Mouse (Mus musculus) G1E-ER4 (cell line): ENCODE measurements around the gene Ccdc126. TPM values are rescaled to one million over a fixed set of nuclear protein-coding genes. Genes with fewer than 3 reads are reported as not detected.

Experiments used
- GATA1 ChIP-seq: IDR thresholded peaks from one replicate; pipeline ENCODE4 v1.8.0; 2012; ENCODE audit warnings: low read length, inconsistent platforms
- polyA plus RNA-seq: library from polyadenylated mRNA; stranded (reverse); fragments of >175 nt; gene quantifications from 2 replicates; pipeline ENCODE4 v1.2.3, GENCODE M21; 2012

The Ccdc126 gene
- polyA plus RNA-seq, 1 experiment, result 1.5 TPM

DNA sequence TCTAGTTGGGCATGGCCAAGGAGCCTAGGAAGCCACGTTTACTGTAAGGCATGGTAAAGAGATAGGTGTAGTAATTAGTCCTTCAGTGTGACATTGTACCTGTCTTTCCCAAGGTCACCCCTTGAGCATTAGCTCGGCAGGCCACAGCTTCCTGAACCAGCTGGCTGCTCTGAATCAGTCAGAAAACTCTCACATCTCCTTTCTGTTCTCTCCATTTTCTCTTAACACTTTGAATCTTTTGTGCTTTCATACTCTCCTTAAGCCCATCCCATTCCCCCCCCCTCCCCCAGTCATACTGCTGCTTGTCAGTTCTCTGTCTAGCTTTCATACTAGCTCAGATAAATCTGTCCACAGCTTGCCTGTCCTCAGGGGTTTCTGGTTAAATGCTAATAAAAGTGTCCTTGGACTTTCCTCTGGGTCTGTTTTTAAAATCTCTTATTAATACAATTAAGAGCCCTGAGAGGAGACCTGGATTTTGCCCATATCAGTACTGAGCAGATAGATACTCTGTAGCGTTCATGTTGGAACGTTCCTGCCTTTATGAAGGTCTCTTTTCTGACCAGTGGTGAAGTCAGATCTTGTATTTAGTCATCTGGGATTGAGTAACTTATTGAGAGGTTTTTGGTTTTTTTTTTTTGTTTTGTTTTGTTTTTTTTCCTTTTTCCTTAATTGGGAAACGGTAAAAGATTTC, 12.4 kb downstream of the Ccdc126 start:
- TF ChIP-seq GATA1, result no peak

DNA sequence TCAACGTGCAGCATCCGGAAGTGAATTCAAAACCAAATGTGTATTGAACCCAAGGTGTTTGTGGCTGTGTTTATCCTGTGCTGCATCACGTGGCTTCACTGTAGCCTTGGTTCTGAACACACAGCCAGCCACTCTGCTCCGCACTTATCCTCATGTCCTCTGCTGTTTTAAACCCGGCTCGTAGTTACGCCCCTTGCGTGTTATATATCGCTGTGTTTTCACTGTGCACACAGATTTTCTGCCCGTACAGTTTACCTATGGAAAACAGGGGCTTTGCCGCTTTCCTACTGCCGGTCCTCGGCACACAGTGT, 12.9 kb downstream of the Ccdc126 start:
- no peak for TF ChIP-seq GATA1

DNA sequence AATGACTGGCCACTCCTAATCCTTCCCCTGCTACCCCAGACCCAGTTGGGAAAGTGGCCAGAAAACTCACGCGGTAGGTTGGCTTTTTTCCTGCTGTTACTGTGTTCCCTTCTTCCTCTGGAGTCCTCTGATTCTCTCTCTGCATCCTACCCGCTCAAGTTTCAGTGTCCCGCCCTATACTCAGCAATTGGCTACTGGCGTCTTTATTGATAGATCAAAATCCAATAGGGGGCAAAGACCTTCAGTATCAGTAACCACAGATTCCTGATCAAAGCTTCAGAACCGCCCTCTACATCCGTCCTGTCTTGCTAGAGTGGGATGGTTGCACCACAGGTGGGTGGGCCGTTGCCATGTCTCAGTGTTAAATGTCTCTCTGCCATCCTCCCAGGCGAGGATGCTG, 19.5 kb downstream of the Ccdc126 start:
- TF ChIP-seq GATA1, result no peak

DNA sequence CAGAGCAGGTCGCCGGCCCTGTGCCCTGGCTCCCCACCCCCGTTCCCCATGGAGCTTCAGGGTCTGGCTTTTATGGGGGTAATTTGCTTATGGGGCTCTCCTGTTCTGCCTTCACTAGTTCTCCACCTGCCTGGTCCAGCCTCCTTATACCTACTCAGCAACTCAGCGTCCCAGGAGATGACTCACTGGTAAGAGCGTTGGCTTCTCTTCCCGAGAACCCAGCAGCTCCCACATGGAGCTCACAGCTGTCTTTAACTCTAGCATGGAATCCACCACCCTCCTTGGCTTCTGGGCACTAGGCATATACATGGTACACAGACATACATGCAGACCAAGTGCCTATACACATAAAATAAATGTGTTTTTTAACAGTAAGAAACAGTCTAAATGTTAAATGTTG, 20.1 kb downstream of the Ccdc126 start:
- no peak for TF ChIP-seq GATA1

DNA sequence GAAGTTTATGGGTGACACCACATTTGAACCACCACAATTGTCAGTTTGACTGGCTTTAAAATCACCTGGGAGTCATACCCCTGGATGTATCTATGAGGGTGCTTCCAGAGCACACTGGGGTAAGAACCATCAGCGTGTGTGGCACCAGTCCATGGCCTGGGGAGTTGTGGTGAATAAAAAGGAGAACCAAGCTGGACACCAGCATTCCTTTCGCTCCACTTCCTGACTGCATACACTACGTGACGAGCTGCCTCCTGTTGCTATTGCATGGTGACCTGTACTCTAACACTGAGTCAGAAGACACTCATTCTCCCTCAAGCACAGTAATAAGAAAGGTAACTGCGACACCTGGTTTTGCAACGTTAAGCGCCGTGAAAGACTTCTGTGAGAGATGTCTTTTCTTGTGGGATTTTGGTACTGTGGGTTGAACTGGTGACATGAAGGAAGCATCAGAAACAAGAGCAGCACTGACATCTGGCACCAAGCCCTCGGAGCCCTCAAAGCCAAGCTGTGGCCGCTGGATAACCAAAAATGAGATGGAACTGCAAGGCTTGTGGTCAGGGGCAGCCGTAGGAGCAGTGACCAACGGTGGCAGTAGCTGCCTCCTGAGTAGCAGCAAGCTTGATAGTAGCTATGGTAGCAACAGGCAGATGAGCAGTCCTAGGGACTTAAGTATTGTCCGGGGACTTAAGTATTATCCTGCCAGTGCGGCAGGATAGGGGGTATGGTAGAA, 24.8 kb downstream of the Ccdc126 start:
- no peak for TF ChIP-seq GATA1

DNA sequence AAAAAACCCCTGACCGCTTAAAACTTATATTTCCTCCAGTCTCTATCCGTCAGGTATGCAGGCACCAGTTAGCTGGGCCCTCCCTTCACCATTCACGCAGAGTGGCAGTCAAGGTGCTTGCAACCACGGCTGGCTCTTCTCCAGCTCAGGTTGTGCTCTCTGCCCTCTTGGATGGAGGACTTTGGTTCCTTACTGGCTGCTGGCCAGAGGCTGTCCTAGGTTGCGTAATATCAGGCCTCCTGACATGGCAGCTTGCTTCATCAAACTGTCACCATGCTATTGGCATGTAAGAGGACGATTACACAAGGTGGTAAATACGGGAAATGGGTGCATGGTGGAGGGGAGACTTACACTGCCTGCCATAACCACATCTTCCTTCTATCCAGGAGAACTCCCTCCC, 30.8 kb downstream of the Ccdc126 start:
- TF ChIP-seq GATA1, result no peak

DNA sequence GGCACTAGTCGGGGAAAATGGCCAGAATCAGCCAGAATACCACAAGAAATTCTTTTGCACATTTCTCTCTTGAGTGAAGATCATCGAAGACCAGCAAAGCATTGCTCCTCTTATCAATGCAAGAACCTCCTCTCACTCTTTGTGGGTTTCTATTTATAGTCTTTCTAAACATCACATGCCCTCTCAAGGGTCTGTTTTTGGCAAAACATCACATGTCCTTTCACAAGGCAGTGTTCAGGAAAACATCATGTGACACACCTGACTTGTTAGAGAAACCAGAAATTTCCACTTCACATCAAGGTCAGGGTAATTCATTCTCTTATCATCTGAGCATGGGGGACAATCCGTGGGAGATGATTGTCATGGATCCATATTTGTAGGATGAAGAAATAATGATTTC, 35.5 kb downstream of the Ccdc126 start:
- TF ChIP-seq GATA1, result no peak

DNA sequence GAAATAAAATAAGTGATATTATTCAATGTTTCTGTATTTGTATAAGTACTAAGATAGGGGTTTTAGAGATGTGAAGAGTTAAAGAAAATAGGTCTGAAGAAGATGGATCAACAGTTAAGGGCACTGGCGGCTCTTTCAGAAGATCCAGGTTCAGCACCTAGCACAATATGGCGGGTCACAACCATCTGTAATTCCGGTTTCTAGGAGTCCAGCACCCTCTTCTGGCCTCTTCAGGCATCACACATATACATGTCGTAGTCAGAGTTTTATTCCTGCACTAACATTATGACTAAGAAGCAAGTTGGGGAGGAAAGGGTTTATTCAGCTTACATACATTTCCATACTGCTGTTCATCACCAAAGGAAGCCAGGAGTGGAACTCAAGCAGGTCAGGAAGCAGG, 36.1 kb downstream of the Ccdc126 start:
- TF ChIP-seq GATA1, result no peak

DNA sequence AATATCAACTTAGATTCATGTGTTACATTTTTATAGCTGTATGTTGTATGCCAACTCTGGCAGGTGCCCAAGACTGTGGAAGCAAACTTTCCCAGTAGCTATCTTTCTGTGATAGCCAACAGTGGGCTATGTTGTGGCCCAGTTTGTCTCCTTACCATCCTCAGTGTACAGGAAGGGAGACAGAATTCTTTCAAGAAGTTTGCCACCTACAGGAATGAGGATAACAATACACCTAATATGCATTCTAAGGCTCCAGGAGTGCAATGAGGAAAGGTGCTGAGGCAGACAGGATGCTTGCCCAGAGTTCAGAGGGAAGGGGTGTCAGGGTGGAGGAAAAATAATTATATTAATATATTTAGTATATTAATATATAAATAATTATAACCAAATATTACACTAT, 41.3 kb downstream of the Ccdc126 start:
- TF ChIP-seq GATA1, result no peak

DNA sequence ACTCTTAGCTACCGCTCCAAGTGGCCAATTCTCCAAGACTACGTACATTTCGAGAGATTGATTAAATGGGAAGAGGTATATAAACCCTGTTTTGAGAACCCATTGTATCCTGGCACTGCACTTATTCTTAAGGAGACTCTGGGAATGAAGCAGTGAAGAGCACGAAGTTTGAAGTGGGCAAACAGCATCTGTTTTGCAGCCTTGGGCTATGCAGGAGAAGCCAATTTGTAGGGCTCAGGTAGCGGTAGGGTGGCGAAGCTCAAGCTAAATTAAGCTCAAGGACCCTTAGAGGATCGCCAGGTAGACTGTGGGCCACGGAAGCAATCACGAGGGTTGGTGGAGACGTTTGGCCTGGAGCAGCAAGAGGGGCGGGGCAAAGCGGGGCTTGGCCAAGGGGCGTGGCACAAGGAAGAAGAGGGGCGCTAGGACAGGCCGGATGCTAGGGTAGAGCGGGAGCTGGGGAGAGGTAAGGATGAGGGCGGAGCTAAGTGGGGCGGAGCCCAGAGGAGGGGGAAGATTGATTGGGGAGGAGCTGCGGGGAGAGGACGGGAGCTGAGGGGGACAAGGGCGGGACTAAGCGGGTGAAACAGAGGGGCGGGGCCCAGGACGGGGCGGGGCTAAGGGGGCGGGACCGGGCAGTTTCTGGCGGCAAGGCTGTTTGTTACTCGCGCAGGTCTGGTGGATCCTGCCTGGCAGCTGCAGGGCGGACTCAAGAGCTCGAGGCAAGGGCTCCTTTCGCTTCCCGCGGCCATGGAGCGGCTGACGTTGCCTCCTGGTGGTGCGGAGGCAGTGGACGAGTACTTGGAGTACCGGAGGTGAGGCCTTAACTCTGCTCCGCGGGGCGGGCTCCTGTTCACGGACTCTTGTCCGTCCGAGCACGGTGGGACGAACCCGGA, 48.3 kb downstream of the Ccdc126 start, which contains the start of gene Fam221a:
Gene Fam221a (plus strand): TSS at position 581 of the 896 bp plus-strand sequence.
- no peak for TF ChIP-seq GATA1

DNA sequence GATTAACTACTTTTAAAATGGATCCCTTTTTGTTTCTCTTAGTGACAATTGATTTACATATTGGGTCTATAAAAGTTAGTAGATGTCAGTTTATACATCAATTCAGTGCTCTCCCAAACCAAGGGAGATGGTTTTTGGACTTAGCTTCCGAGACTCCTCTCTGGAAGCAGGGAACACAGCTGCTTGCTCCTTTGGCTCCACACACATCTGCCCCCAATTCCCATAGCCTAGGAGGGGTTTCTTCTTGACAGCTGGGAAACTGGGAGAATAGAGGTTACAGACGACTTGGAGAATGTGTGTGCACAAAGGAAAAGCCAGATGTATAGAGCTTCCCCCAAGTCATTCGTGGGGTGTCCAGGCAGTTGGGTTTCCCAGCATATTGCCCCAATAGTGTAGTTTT, 49.1 kb downstream of the Ccdc126 start:
- TF ChIP-seq GATA1, result no peak

DNA sequence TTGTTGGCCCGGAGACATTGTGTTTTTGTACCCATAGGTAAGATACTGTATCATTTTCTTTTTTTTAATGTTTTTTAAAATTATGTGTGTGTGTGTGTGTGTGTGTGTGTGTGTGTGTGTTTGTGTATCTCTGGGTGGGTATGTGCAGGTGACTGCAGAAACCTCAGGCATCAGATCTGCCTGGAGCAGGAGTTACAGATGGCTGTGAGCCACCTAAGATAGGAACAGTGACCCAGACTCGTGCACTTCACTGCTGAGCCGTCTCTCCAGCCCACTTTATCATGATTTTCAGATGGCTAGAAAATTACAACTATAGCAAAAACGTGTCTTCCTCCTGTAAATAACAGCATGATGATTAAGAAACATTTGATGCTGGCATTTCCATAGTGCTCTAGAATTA, 53.6 kb downstream of the Ccdc126 start:
- no peak for TF ChIP-seq GATA1

DNA sequence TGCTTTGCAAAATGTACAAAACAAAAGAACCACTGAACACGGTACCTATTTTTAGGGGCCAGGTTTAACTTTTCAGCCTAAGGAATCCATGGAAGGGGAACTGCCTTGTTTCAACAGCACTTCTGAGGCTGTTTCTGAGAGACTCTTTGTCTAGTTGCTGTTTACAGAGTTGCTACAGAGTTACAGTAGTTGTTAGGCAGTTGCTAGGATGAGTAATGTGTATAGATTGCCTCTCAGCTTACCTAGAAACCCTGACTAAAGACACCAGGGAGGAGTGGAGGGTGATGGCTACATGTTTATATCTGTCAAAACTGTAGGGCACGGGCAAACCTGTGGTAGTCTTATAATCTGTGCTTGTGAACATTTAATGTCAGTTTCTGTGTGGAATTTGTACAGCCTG, 54.9 kb downstream of the Ccdc126 start:
- TF ChIP-seq GATA1, result no peak

DNA sequence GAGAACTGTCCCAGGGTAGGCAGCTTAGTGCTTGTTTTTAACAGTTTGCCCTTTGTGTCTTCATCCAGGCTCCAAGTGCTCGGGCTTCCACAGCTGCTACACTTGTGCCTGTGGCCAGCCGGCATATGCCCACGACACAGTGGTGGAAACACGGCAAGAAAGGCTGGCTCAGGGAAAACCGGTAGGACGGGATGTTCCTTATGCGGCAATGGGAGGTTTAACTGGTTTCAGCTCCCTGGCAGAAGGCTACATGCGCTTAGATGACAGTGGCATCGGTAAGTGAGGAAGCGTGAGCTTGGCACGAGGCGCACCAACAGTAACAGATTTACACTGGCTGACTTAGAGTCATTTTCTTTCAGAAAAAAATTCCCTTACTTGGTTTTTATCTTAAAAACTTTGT, 59.3 kb downstream of the Ccdc126 start:
- no peak for TF ChIP-seq GATA1

Other genes starting within 250 kb of the Ccdc126 start
- gene Malsu1, start 245.5 kb upstream of the Ccdc126 start, polyA plus RNA-seq, result 51.6 and 66.7 TPM in 2 replicates
- 21.0 and 30.8 TPM in 2 replicates for gene Igf2bp3, start 104.3 kb upstream of the Ccdc126 start, polyA plus RNA-seq
- 19.7 and 21.6 TPM in 2 replicates for gene Tra2a, start 55.2 kb upstream of the Ccdc126 start, polyA plus RNA-seq
- 0.37 and 0.60 TPM in 2 replicates for gene Fam221a, start 48.5 kb downstream of the Ccdc126 start, polyA plus RNA-seq
- gene Stk31, start 76.3 kb downstream of the Ccdc126 start, polyA plus RNA-seq, result not detected in 2 replicates